Mouse (Mus musculus): ENCODE measurements around the gene Nr2f2.

GRCm38 (mm10) chr7:70334836-70335235, 31.7 kb downstream of the Nr2f2 start:
- peak; percentile 87 for TF ChIP-seq CTCF (IDR thresholded peaks at IDR 0.05; ENCODE audit: insufficient read depth, low read length)
- TF ChIP-seq POLR2A (IDR thresholded peaks at IDR 0.05; ENCODE audit: borderline replicate concordance, extremely low read depth, low read depth, low read length): no peak

All from lung, adult 2 months (tissue).